Mouse (Mus musculus) brain, embryonic 14.5 days (tissue): ENCODE results near the gene Ttc13. TPM values are rescaled to one million over a fixed set of nuclear protein-coding genes. Genes with fewer than 3 reads are reported as not detected.

Experiments
- DNase-seq: peaks from one replicate; pipeline ENCODE4 v3.0.0-alpha.2; 2011; ENCODE audit warnings: low read depth
- CTCF ChIP-seq: fragments of 200-500 bp; IDR thresholded peaks from 2 replicates; pipeline ENCODE4 v1.5.1; 2012; ENCODE audit warnings: inconsistent platforms, mild to moderate bottlenecking, moderate library complexity, borderline replicate concordance; ENCODE audit not compliant: insufficient read depth, insufficient read length; ENCODE audit errors: extremely low read depth
- POLR2A ChIP-seq: fragments of 200-500 bp; IDR thresholded peaks from 2 replicates; pipeline ENCODE4 v1.6.1; 2012; ENCODE audit warnings: mild to moderate bottlenecking, inconsistent platforms, borderline replicate concordance; ENCODE audit not compliant: poor library complexity, insufficient read depth, insufficient read length, severe bottlenecking; ENCODE audit errors: extremely low read depth
- polyA plus RNA-seq: library from polyadenylated mRNA; depleted of rRNA; stranded (reverse); fragments of >200 nt; gene quantifications from 2 replicates; pipeline ENCODE4 v1.2.3, GENCODE M21; 2012

The Ttc13 gene
- polyA plus RNA-seq, 1 experiment: 57.0 TPM

GRCm38 (mm10) chr8:124668798-124669197, 53.0 kb downstream of the Ttc13 start:
- TF ChIP-seq CTCF (no peak), POLR2A (no peak)
- no peak for DNase-seq

- TF ChIP-seq CTCF (no peak), POLR2A (no peak)
- DNase-seq: no peak
Observed at GRCm38 (mm10) chr8:124664414-124664813, 57.4 kb downstream of the Ttc13 start.

GRCm38 (mm10) chr8:124663874-124664230, 57.9 kb downstream of the Ttc13 start:
- DNase-seq: peak; percentile 65
- TF ChIP-seq CTCF (no peak), POLR2A (no peak)

- peak; percentile 92 for DNase-seq
- TF ChIP-seq POLR2A (peak; percentile 88), CTCF (no peak)
Observed at GRCm38 (mm10) chr8:124663112-124663873, 58.5 kb downstream of the Ttc13 start, which contains the start of gene 2310022B05Rik. Gene 2310022B05Rik (minus strand): TSS chr8:124663369.

- peak; percentile 34 for DNase-seq
- TF ChIP-seq CTCF (no peak), POLR2A (no peak)
Observed at GRCm38 (mm10) chr8:124662446-124663111, 59.2 kb downstream of the Ttc13 start.

- no peak for TF ChIP-seq POLR2A
- TF ChIP-seq CTCF: no peak
- DNase-seq: peak; percentile 24
Observed at GRCm38 (mm10) chr8:124661781-124662180, 60.0 kb downstream of the Ttc13 start.

GRCm38 (mm10) chr8:124658415-124658814, 63.4 kb downstream of the Ttc13 start:
- DNase-seq: peak; percentile 88
- TF ChIP-seq CTCF (no peak), POLR2A (no peak)

GRCm38 (mm10) chr8:124657961-124658360, 63.8 kb downstream of the Ttc13 start:
- no peak for TF ChIP-seq CTCF
- TF ChIP-seq POLR2A: no peak
- no peak for DNase-seq

GRCm38 (mm10) chr8:124653568-124654475, 68.0 kb downstream of the Ttc13 start:
- TF ChIP-seq CTCF (no peak), POLR2A (no peak)

GRCm38 (mm10) chr8:124652546-124652945, 69.2 kb downstream of the Ttc13 start:
- peak; percentile 78 for DNase-seq
- no peak for TF ChIP-seq POLR2A
- TF ChIP-seq CTCF: no peak

More at GRCm38 (mm10) chr8:124653568-124654475, 68.0 kb downstream of the Ttc13 start:
- no peak for DNase-seq

- TF ChIP-seq POLR2A (no peak), CTCF (no peak)
- no peak for DNase-seq
Observed at GRCm38 (mm10) chr8:124651776-124652175, 70.0 kb downstream of the Ttc13 start.

- no peak for TF ChIP-seq CTCF
- TF ChIP-seq POLR2A: no peak
- peak; percentile 17 for DNase-seq
Observed at GRCm38 (mm10) chr8:124648311-124648710, 73.5 kb downstream of the Ttc13 start.
